Comparison of ENCODE assay signal across 9 mouse cellular contexts in genomic region chr9:110531151-110531791, GRCm38 (mm10). TPM values are rescaled to one million over a fixed set of nuclear protein-coding genes. Genes with fewer than 3 reads are reported as not detected.
DNase-seq lines count a peak whose midpoint lies in the region; ATAC-seq and TF ChIP-seq lines count a peak whose summit lies in the region.
"Had no signal": no experiment of that assay in that cellular context is flagged by ENCODE, and none has a peak within 500 bp of the region (broad histone marks: within the 10 kb centered on the region; RNA-seq: fewer than 3 reads in every experiment).

No protein-coding gene starts in this region.

- H3K4me2 ChIP-seq in heart, embryonic 14.5 days (ENCODE audit: low read length) = peak overlapping the region; percentile 65

- no peak for ATAC-seq in G1E (ENCODE audit: extremely low read depth, insufficient number of reproducible peaks, low FRiP score, poor library complexity, severe bottlenecking)
- ATAC-seq in heart, embryonic 14.5 days (ENCODE audit: insufficient number of reproducible peaks, insufficient read depth, low FRiP score, low read depth) = no peak

- peak overlapping the region; percentile 84; the same call in 1 of the 2 replicates for H3K4me3 ChIP-seq in G1E (ENCODE audit: low read depth, low read length)
- peak overlapping the region; percentile 89 to 98; a peak in 3 of 4 replicates for H3K4me3 ChIP-seq in heart, embryonic 14.5 days (ENCODE audit: control insufficient read depth in 1 of 2, insufficient read depth in 1 of 2, low read depth in 1 of 2, low read length in 2 of 2)

- H3K36me3 ChIP-seq in G1E (replicated peaks) = peaks cover 22% of the 10 kb centered on the region
- H3K36me3 ChIP-seq in heart, embryonic 14.5 days (ENCODE audit: control insufficient read depth, insufficient read depth, low read length) = no peaks in the 10 kb centered on the region

- no peaks in the 10 kb centered on the region for H3K27me3 ChIP-seq in G1E (ENCODE audit: insufficient read depth, low read length)
- H3K27me3 ChIP-seq in heart, embryonic 14.5 days (ENCODE audit: control insufficient read depth, insufficient read depth, low read length) = no peaks in the 10 kb centered on the region
- H3K27me3 ChIP-seq: Patski had no signal

- peak overlapping the region in 1 of 2 experiments; percentile 100; a peak in 2 of 4 replicates for H3K27ac ChIP-seq in heart, embryonic 14.5 days (replicated peaks in 1 of 2; ENCODE audit: control insufficient read depth in 1 of 2, insufficient read depth in 1 of 2, low read depth in 2 of 2, low read length in 2 of 2)

- TF ChIP-seq CTCF in G1E (IDR thresholded peaks at IDR 0.05; ENCODE audit: low read depth, low read length) = no peak

- no peaks in the 10 kb centered on the region for H3K9me3 ChIP-seq in G1E (replicated peaks)
- H3K9me3 ChIP-seq in heart, embryonic 14.5 days (ENCODE audit: control insufficient read depth, low read length) = no peaks in the 10 kb centered on the region

- DNase-seq in cerebellum, adult 9-11 months = peak; percentile 16
- no peak for DNase-seq in cerebellum, postnatal 25 days
- no peak for DNase-seq in G1E (ENCODE audit: low spot score)
- peak; percentile 15 for DNase-seq in mesoderm, embryonic 11.5 days (ENCODE audit: low read depth, low spot score)
- no peak for DNase-seq in right cerebral cortex, postnatal 25 days
- no peak for DNase-seq in thymus, postnatal 14 days
- DNase-seq in adrenal gland, adult 8-10 months = no peak

- WGBS in heart, embryonic 14.5 days = 23% methylated on average over 6 of the region's 6 CpGs

- H3K9ac ChIP-seq in heart, embryonic 14.5 days (ENCODE audit: low read length) = peak overlapping the region; percentile 100

- H3K4me1 ChIP-seq in G1E (ENCODE audit: insufficient read depth, low read depth, low read length) = peaks cover 58% of the 10 kb centered on the region
- peaks cover 4 to 25% of the 10 kb centered on the region in 2 experiments; a peak in 3 of 4 replicates for H3K4me1 ChIP-seq in heart, embryonic 14.5 days (ENCODE audit: control insufficient read depth in 2 of 2, insufficient read depth in 2 of 2, low read length in 2 of 2)

RNA-seq across cellular contexts. Expression of gene Setd2, which starts 1.1 kb away (rescaled TPM):
- 220 and 221 TPM in 2 replicates for total RNA-seq in G1E (2014; fragmentation: Nextera tagmentation)
- total RNA-seq in G1E (2017) = 154 and 162 TPM in 2 replicates
- 9.4 and 20.1 TPM in 2 replicates for polyA plus RNA-seq in G1E (2012)
- 32.7 and 35.6 TPM in 2 replicates for polyA plus RNA-seq in heart, embryonic 14.5 days (2014; fragmentation: Nextera tagmentation; extraction: Ambion mirVana)
- 10 to 100 TPM; 62.3 to 89.1 (median 69.2) TPM for total RNA-seq in adrenal gland, adult 8-10 months (2022)

RNA-seq across cellular contexts. Expression of gene Kif9, which starts 54.5 kb away (rescaled TPM):
- 2.1 and 2.9 TPM in 2 replicates for total RNA-seq in G1E (2014; fragmentation: Nextera tagmentation)
- total RNA-seq in G1E (2017) = 2.0 and 3.1 TPM in 2 replicates
- 0.10 and 0.14 TPM in 2 replicates for polyA plus RNA-seq in G1E (2012)
- polyA plus RNA-seq in heart, embryonic 14.5 days (2014; fragmentation: Nextera tagmentation; extraction: Ambion mirVana) = 0.47 and 0.65 TPM in 2 replicates
- total RNA-seq in adrenal gland, adult 8-10 months (2022) = 1 to 10 TPM; 1.4 to 3.6 (median 1.7) TPM

RNA-seq across cellular contexts. Expression of gene Klhl18, which starts 54.8 kb away (rescaled TPM):
- total RNA-seq in G1E (2014; fragmentation: Nextera tagmentation) (11.4 and 20.8 TPM in 2 replicates), G1E (2017) (6.3 and 6.5 TPM in 2 replicates)
- polyA plus RNA-seq in G1E (2012) = 4.7 and 5.7 TPM in 2 replicates
- polyA plus RNA-seq in heart, embryonic 14.5 days (2014; fragmentation: Nextera tagmentation; extraction: Ambion mirVana) = 7.7 and 8.7 TPM in 2 replicates
- total RNA-seq in adrenal gland, adult 8-10 months (2022) = 10 to 100 TPM; 10.8 to 15.1 (median 12.6) TPM

Comparison
In these comparisons a context has a peak if more than half of its experiments do, and no peak if none do; other contexts are left out.
1. DNase-seq: peak in cerebellum, adult 9-11 months (single experiment) and mesoderm, embryonic 11.5 days (single experiment); none in cerebellum, postnatal 25 days (0 of 2), G1E (single experiment), right cerebral cortex, postnatal 25 days (single experiment), thymus, postnatal 14 days (single experiment) and adrenal gland, adult 8-10 months (single experiment).